Mouse (Mus musculus) right cerebral cortex, postnatal 4 days (tissue): Measurements from ENCODE around the gene Gm20388.

Experiments
- DNase-seq: peaks from one replicate; pipeline ENCODE4 v3.0.0-alpha.2; 2022

Gene Gm20388

DNA sequence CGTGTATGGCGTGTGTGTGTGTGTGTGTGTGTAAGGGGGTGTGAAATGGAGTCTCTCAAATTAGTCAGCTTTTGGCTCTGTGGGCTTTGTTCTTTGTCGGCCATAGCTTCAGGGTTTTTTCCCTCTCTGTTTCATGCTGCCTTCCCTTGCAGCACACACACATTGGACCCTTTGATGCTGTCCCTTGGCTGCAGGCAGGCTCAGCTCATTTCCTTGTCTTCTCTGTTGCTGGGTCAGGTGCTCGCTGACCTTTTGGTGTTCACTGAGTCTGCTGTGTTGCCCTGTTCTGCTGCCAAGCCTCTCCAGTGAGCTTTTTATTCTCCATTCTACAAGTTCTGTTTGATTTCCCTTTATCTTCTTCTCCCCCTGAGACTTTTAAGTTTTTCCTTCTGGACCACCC is 218.9 kb downstream of the Gm20388 start:
- DNase-seq, result no peak

DNA sequence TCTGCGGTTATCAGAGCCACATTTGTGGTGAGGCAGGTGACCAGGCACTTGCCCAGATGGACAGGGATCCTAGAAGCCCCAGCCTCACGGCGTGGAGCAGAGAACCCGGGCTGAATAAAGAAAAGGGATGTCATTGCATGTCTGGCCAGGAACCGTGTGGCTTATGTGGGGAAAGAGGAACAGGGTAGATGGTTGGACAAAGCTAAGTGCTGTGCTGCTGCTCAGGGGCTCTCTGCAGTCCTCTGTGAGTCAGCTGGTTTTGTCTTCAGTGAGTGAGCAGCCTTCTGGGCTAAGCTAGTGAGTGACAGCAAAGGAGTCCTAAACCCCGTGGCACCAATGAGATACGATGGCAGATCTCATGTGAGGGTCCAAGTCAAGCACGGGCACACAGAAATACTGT is 220.5 kb downstream of the Gm20388 start:
- no peak for DNase-seq

DNA sequence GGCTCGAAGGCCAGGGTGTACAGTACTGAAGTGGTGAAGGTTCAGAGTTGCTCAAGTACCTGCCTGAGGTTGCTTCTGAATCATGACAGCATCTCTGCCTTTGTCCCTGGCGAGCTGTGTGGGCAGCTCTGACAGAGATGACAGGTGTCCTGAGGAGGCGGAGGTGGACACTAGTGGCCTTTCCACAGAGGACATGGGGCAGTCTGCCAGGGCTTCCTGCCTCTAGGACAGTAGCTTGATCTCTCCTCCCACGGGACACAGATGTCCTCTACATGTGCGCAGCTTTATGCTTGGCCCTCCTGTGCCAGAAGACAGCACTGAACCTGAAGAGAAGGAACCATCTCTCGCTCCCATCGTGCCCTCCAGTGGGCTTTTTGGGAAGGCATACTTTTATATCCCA is 222.5 kb downstream of the Gm20388 start:
- no peak for DNase-seq

DNA sequence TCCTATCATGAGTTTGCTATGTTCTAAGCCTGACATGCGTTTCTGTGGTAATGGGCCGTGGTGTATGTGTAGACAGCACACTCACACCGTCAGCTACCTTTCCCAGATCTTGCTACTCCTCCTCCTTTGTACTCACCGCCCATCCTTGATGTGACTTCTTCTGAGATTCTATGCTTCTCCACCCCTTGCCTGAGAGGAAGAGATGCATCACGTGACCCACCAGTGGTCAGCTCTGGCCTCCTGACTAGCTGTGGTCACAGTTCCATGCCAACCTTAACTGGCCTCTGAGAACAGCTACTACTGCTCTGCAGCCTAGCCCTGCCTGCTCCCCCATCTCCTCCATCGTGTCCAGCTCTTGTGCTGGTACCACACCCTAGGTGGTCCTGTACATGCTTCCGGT is 225.0 kb downstream of the Gm20388 start:
- DNase-seq, result no peak

DNA sequence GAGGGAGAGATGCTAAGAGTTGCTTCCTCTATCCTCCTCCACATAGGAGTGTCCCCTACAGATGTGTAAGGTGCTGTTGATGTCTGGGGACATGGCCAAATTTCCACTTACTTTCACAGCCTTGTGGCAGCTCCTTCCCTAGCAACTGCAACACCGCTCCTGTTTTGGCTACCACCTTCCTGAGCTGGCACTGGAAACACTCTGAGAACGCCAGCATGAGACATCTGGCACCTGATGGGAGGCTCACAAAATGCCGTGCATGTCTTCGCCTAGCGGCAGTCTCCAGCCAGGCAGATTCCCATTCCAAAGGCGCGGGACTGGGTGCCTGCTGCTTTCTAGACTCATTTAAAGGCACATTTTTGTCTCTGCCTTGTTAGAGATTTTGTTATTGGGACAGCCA is 226.0 kb downstream of the Gm20388 start:
- DNase-seq, result peak; percentile 47

DNA sequence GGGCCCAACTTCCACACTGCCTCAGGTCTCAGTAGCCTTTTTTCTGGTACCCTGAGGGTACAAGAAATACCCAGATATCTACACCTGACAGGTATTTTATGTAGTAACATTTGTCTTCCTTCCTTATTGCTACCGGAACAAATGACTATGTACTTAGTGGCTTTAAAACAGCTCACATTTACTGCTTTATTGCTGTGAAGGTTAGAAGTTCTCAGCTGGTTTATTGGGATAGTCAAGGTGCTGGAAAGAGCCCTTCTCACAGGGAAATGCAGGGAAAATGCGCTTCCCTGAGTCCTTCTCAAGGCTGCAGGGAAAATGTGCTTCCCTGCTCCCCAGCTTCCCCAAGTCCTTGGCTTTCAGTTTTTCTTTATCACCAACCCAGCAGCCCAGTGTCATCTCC is 228.3 kb downstream of the Gm20388 start:
- DNase-seq, result no peak

DNA sequence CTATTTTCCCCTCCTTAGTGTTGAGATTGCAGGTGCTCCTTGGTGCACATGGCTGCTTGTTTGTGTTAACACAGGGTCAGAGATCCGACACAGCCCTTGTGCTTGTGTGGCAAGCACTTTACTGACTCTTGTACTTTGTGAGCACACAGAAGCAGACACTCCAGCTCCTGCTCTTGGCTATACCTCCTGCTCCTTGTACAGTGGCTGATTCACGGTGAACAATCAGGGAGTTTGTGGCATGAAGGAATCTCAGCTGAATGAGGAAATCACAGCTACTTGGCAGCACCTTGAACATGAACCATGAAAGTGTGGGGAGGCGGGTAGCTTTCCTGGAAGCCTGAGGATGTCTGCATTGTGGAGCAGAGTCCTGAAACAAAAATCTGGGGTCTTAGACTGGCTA is 230.1 kb downstream of the Gm20388 start:
- no peak for DNase-seq

DNA sequence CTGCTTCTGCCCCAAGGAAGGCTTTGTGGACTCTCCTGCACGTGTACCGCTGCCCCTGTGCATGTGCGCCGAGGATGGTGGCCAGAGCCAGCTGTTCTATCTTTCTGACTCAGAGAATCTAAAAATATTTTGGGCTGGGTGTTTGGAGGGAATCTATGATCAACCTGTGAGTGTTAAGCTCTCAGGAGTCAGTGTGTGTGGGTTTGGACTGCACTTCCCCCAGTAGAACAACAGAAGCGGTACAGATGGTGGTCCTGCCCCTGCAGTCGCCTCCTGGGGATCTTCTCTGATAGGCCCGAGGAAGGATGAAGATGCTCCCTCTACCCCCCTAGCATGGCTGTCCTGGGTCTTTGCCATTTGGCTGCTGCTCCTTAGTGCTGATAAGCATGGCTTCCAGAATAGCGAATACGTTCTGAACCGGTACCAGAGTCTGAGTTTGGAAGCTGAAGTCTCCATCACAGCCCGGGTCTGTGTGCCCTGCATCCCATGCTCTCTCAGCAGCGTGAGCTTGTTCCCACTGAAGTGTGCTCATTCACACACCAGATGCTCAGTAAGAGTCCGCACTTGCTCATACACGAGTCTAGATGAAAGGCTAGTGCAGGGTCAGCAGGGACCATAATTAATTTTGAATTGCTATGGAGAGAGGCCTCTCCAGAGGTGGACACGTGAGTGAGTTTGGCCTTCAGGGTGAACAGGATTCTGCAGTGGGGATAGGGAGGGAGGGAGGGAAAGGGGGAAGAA is 233.4 kb downstream of the Gm20388 start:
- DNase-seq, result peak; percentile 55

DNA sequence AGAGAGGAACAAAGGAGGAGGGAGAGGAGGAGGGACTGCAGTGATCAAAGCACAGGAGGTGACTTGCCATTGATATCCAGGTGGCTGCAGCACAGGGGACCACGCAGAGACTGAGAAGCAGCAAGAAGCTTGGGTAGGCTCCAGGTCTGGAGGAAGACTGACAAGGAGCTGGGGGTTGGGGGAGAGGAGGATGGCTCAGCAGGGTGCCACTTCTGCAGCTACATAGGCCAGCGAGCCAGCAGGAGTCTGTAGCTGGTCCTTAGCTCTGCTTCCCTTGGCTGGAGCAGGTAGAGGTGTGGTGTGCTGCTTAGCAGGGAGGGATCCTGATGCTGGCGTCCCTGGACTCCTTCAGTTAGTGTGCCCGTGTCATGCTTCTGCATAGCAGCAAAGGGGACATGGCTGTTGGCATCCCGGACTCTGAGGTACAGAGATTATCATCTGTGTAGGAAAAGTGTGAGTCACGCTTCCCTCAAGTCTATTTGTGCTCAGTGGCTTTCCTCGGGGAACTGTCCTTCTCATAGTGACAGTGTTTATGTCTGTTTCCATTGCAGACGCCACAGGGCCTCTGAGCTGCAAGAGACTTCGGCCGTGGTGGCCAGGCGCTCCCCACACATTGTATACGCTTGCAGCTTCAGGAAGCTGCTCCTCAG is 234.1 kb downstream of the Gm20388 start:
- no peak for DNase-seq

DNA sequence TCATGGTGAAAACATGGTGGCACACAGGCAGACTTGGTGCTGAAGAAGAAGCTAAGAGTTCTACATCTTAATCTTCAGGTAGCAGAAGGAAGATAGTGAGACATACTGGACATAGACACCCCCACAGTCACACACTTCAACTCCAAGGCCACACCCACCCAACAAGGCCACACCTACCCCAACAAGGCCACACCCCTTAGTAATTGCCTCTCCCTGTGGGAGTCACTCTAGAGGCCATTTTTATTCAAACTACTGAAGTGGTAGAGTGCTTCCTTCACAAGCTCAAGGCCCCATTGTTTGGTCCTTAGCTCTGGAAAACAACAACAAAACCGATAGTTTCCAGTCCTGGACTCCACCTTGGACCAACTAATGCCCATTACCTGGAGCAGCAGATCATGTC is 235.4 kb downstream of the Gm20388 start:
- DNase-seq, result no peak

DNA sequence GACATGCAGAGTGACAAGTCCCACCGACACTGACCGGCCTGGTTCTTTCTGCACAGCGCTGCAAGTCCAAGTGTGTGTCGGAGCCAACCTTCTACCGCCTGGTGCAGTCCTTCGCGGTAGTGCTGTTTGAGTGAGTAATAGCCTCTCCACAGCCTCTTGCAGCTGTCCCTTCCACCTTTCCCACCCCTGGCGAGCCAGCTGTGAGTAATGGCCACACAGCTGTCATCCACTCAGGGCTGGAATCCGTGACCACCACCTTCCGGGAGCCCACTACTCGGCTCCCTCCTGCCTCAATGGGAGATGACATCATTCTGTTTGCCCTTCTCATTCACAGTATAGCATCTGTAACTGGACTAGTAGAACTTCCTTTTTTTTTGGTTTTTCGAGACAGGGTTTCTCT is 239.4 kb downstream of the Gm20388 start:
- DNase-seq, result no peak

DNA sequence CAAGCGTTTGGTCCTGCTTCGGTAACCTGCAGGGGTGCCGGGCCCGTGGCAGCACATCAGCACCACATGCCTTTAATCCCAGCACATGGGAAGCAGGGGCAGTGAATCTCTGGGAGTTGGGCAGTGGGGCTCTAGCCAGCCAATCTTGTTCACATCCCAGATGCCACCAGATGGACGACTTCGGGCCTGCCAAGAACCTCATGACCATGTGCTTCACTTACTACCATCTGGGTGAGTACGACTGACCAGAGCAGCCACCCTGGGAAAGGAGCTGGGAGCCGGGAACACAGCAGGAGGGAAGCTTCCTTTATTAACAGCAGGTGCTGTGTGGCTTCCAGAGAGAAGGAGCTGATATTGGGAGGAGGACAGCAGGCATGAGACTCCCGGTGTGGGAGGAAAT is 240.5 kb downstream of the Gm20388 start:
- no peak for DNase-seq

DNA sequence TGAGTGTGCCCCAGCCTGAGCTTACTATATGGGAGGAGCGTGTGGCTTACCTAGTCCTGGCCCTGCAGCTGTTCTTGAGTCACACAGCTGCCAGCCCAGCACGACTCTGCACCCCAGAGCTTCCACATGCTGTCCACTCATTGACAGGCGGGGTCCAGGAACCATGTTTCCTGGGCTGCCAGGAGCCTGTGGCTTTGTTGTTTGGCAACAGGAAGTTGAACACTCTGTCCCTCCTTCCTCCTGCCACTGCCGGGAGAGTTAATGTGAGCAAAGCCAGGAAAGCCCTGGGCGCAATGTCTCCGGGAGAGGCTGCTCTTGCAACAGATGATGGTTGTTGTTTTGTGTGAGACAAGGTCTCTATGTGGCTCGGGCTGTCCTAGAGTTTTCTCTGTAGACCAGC is 242.0 kb downstream of the Gm20388 start:
- no peak for DNase-seq

DNA sequence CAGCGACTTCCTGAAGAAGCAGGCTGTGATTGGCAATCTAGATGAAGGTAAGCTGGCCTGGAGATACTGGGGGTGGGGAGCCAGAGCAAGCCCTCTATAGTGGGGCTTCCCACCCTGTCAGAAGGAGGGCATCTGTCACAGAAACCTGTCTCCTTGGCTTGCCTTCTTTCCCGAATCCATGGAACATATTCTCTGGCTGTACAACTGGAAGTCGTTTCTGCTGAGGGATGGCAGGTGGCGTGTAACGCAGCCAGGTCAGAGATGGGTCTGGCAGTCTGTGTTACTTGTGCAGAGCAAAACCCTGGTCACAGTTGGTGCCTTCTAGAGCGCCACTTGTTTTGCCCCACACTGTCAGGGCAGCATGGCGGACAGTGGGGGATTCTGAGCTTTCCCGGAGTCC is 249.7 kb downstream of the Gm20388 start:
- no peak for DNase-seq

DNA sequence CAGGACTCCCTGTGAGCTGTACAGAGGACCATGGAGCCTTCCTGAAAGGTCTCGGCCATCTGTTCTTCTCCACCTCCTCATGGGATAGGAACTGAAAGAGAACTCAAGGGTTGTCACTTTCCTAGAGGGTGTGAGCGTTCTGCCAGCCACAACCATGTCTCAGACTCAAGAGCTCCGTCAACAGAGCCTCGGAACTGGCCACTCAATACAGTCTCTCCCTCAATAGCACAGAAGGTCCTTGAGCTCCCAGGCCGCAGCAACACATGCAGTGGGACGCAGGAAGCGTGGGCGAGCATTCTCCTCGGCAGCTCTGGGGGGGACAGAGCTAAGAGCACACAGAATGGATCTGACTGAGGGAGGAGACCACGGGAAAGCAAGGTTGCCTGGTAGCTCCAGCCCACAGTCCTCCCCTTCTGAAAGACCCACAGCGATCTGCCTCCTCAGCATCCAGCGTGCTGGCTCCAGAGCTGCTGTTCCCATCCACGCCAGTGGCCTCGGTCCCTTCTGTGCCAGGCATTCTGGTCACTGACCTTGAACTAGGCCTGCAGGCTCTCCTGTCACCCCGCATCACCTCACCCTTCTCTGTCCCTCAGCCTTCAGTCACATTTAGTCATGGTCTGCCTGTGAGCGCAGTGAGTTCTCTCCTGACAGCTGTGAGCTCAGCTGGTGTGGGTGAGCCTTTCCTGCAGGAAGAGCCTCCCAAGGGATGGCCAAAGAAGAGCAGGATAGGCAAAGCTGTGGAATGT is 251.2 kb downstream of the Gm20388 start:
- no peak for DNase-seq

DNA sequence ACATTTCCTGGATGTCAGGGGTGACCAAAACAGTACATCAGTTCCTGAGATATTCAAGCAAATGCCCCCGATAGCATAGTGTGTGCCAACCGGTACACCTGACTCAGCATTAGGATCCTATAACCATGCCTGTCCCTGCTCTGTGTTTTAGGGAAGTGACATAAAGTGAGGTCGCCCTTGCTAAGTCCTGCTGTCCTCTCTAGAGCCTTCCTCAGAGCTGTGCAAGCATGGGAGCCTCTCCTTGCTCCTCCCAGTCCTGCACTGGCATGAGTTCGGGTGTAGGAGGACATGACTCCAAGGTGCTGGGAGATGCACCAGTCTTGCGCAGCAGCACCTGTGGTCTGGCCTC is 251.7 kb downstream of the Gm20388 start:
- no peak for DNase-seq

DNA sequence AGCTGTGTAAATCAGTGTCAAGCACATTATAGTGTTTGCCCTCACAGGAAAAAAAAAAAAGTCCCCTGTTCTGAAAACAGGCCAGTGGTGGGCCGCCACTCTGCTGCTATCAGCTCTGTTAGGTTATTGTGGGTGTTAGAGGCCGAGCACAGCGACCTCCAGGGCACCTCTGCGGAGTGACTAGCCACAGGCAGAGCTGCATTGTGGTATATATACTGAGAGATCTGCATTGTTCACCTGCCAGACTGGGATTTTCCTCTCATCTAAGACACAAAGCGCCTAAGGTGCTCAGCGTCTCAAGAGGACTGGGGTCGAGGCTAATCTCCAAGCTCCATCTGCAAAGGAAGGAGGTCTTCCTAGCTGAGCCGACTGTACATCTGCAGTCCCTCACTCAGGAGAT is 252.7 kb downstream of the Gm20388 start:
- DNase-seq, result no peak

DNA sequence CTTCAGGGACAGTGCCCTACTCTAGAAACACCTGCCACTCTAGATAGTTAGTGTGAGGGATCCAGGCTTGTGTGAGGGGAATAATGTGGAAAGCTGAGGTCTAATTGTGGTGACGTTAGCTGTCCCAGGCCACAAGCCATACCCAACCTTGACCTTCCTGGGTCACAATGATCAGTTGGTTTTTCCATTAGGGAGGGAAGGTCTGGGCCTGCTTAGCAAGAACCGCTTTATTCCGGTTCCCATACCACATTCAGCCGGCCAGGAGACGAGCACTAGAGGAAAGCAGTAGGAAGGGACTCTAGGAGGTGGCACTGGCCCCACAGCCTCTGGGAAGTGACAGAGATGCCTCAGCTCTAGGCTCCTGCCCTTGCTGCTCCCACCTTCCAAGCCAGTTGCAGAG is 253.4 kb downstream of the Gm20388 start:
- no peak for DNase-seq

DNA sequence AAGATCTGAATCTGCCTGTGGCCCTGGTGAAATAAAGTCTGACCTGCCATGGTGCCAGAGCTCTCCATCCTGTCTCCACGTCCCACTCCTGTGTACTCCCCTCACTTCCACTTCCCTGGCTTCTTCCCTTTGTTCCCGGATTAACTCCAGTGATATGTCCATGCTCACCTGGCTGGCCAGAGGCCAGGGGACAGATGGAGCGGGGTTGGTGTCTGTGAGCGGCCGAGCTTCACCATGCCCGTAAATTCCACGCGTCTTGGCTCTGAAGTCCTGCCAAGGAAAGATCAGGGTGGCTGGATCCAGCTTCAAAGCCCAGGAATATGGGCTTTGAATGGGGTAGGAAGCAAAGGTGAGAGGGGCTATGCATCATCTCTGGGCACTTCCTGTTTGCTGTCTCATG is 256.5 kb downstream of the Gm20388 start:
- no peak for DNase-seq

DNA sequence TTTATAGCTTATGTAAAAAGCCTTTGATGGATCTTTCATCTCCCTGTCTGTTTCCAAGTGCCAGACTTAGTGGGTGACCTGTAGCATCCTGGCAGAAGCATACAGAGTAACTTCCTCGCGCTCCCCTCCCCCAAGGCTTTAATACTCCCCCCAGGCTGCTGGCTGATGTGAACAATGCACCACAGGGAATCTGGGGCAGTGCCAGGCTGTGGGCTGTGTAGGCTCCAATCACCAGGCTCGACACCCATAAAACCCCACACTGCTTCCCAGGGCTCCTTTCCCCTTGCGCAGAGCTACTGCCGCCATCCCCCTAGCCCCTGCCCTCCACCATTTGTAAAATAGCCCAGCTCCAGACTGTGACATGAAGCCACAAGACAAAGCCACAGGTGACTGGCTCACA is 257.2 kb downstream of the Gm20388 start:
- DNase-seq, result peak; percentile 62

DNA sequence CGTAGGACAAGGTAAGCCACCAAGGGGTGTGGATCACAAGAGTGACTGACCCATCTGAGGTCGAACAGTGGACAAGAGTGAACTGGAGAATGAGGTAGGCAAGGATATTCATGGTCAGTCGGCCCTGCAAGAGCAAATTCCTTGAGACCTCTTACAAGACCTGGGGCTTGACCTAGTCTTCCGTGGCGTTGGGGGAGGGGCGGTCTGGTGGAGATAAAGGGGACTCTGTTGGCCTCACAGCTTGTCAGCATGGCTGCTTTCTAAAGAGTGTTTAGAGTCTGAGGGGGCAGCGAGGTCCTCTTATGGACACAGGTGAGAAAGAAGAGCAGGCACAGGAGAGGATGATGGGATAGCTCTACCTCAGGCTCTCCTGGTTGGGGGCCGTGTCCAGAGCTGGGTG is 258.5 kb downstream of the Gm20388 start:
- DNase-seq, result no peak

DNA sequence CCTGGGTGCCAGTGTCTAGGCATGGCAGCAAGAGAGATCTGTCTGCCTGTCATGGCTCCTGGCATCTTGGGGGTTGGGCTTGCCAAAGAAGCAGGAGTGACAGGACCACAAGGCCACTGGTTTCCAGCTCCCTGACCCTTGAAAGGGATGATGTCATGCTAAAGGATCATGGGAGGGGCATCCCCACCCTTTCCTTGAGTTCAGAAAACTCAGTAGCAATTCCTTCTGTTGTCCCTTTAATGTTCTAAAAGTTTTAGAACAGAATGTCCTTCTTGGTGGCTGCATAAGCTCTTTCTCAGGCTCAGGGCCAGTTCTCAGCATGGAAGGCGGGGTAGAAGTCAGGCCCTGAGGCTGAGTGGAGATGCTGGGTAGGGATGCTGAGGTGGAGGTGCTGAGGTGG is 262.6 kb downstream of the Gm20388 start:
- no peak for DNase-seq

DNA sequence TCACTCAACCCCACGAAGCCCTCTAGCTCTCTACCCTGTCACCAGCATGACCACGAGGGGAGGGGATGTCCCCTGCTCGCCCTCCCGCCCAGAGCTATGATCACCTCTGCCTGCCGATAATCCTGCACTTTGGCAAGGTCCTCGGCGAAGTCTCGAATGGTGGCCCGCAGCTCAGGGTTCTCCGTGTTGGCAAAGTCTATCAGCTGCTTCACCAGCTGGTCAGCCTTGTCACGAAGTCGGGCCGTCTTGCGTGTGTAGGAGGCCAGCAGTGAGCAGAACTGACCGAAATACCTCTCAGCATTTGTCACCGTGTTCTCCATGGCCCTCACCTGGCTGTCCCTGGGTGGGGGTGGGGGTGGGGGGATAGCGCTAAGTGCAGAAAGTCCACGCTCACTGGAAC is 264.0 kb downstream of the Gm20388 start:
- no peak for DNase-seq

DNA sequence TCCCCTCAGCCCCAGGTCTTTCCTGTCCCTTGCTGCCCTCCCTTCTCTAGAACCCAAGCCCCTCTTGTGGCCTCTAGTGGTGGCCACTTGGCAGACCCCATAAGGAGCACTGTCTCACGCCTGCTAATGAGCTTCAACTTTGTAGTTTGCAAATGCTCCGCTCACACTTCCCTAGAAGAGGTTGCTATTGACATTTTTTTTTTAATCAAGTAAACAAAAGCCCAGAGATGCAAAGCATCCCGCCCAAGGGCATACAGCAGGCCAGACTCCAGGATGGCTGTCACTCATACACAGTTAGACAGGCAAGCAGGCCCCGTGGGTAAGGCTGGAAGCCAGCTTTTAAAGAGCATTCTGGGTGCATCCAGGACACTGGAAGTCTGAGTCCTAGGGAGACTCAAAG is 266.0 kb downstream of the Gm20388 start:
- DNase-seq, result no peak
